Mouse (Mus musculus): Measurements from ENCODE around the gene Arfgef3.
A peak's percentile ranks its signal among the peaks of the same experiment; 100 is the strongest.
"Not testable (repeated sequence)": the region's sequence is repeated elsewhere in the genome, so short reads cannot be mapped to it uniquely, and the experiment has no call there.

The Arfgef3 gene

GRCm38 (mm10) chr10:18584188-18584587 is 159.6 kb downstream of the Arfgef3 start:
- DNase-seq (ENCODE audit: low spot score) = peak; percentile 4

- DNase-seq (ENCODE audit: low spot score) = no peak
Observed at GRCm38 (mm10) chr10:18572581-18572980, 171.2 kb downstream of the Arfgef3 start.

- peak; percentile 73 for DNase-seq (ENCODE audit: low spot score)
Observed at GRCm38 (mm10) chr10:18562940-18563339, 180.8 kb downstream of the Arfgef3 start.

- DNase-seq (ENCODE audit: low spot score) = no peak
Observed at GRCm38 (mm10) chr10:18561445-18561844, 182.3 kb downstream of the Arfgef3 start.

GRCm38 (mm10) chr10:18559076-18559475 is 184.7 kb downstream of the Arfgef3 start:
- DNase-seq (ENCODE audit: low spot score) = not testable (repeated sequence)

- peak; percentile 72 for DNase-seq (ENCODE audit: low spot score)
Observed at GRCm38 (mm10) chr10:18549321-18550216, 194.2 kb downstream of the Arfgef3 start.

- no peak for DNase-seq (ENCODE audit: low spot score)
Observed at GRCm38 (mm10) chr10:18547381-18547780, 196.4 kb downstream of the Arfgef3 start.

GRCm38 (mm10) chr10:18545813-18546235 is 197.9 kb downstream of the Arfgef3 start, which contains the start of gene Hebp2:
Gene Hebp2 (minus strand): TSS chr10:18546076.
- peak; percentile 92 for DNase-seq (ENCODE audit: low spot score)

- DNase-seq (ENCODE audit: low spot score) = peak; percentile 49
Observed at GRCm38 (mm10) chr10:18545309-18545708, 198.4 kb downstream of the Arfgef3 start.

- no peak for DNase-seq (ENCODE audit: low spot score)
Observed at GRCm38 (mm10) chr10:18536889-18537288, 206.9 kb downstream of the Arfgef3 start.

GRCm38 (mm10) chr10:18532293-18532692 is 211.5 kb downstream of the Arfgef3 start:
- DNase-seq (ENCODE audit: low spot score) = no peak

All from embryo, embryonic 10.5 days (tissue).